Mouse (Mus musculus) myocyte (in vitro differentiated cells): ENCODE data around the gene Map3k7. TPM values are rescaled to one million over a fixed set of nuclear protein-coding genes. Genes with fewer than 3 reads are reported as not detected.
A peak's percentile ranks its signal among the peaks of the same experiment; 100 is the strongest.

ENCODE experiments used
- H3K27me3 ChIP-seq: one replicate; pipeline ENCODE4 v1.6.1; 2011; ENCODE audit not compliant: control insufficient read depth, insufficient read depth, insufficient read length
- H3K36me3 ChIP-seq: one replicate; pipeline ENCODE4 v1.6.1; 2011; ENCODE audit not compliant: control insufficient read depth, insufficient read depth
- H3K4me2 ChIP-seq: one replicate; pipeline ENCODE4 v1.6.1; 2011; ENCODE audit warnings: low read depth, control low read depth
- H3K4me3 ChIP-seq: one replicate; pipeline ENCODE4 v1.5.1; 2011; ENCODE audit warnings: mild to moderate bottlenecking, control low read depth, moderate library complexity
- H3K79me2 ChIP-seq: one replicate; pipeline ENCODE4 v1.6.1; 2011; ENCODE audit not compliant: control insufficient read depth, insufficient read depth
- H3ac ChIP-seq: one replicate; pipeline ENCODE4 v1.6.1; 2011; ENCODE audit not compliant: control insufficient read depth, insufficient read length
- CEBPB ChIP-seq: IDR thresholded peaks from 2 replicates; pipeline ENCODE4 v1.6.1; 2011; ENCODE audit warnings: mild to moderate bottlenecking, moderate library complexity; ENCODE audit not compliant: poor library complexity, insufficient read depth, severe bottlenecking
- E2F4 ChIP-seq: IDR thresholded peaks from one replicate; pipeline ENCODE4 v1.6.1; 2011; ENCODE audit warnings: mild to moderate bottlenecking, control low read depth, moderate library complexity; ENCODE audit not compliant: insufficient read depth
- MAX ChIP-seq: IDR thresholded peaks from one replicate; pipeline ENCODE4 v1.6.1; 2011; ENCODE audit warnings: low read depth, mild to moderate bottlenecking, control low read depth
- MYOD1 ChIP-seq, 3 experiments: IDR thresholded peaks; one replicate each; pipeline ENCODE4 v1.6.1; 2011; ENCODE audit warnings: control low read depth in 2 of 3, low read depth in 2 of 3, mild to moderate bottlenecking in 2 of 3, moderate library complexity in 1 of 3; ENCODE audit not compliant: insufficient read length in 2 of 3, control insufficient read depth in 1 of 3
- MYOG ChIP-seq, 3 experiments: IDR thresholded peaks; one replicate each; pipeline ENCODE4 v1.6.1; 2011; ENCODE audit warnings: control low read depth in 2 of 3, low read depth in 2 of 3, mild to moderate bottlenecking in 2 of 3; ENCODE audit not compliant: insufficient read length in 2 of 3, control insufficient read depth in 1 of 3, insufficient read depth in 1 of 3
- POLR2A ChIP-seq: IDR thresholded peaks from one replicate; pipeline ENCODE4 v1.6.1; 2011; ENCODE audit warnings: low read depth, mild to moderate bottlenecking, control low read depth, moderate library complexity; ENCODE audit not compliant: insufficient read length
- POLR2AphosphoS2 ChIP-seq: IDR thresholded peaks from one replicate; pipeline ENCODE4 v1.6.1; 2011; ENCODE audit warnings: low read depth, control low read depth; ENCODE audit not compliant: insufficient read length
- REST ChIP-seq: IDR thresholded peaks from one replicate; pipeline ENCODE4 v1.6.1; 2011; ENCODE audit warnings: mild to moderate bottlenecking, control low read depth, moderate library complexity; ENCODE audit not compliant: insufficient read depth, insufficient read length
- SRF ChIP-seq: IDR thresholded peaks from one replicate; pipeline ENCODE4 v1.6.1; 2011; ENCODE audit warnings: low read depth; ENCODE audit not compliant: control insufficient read depth, insufficient read length
- TCF12 ChIP-seq: IDR thresholded peaks from one replicate; pipeline ENCODE4 v1.6.1; 2011; ENCODE audit warnings: mild to moderate bottlenecking, control low read depth; ENCODE audit not compliant: poor library complexity, insufficient read depth, severe bottlenecking
- TCF3 ChIP-seq: IDR thresholded peaks from one replicate; pipeline ENCODE4 v1.6.1; 2011; ENCODE audit warnings: low read depth, control low read depth; ENCODE audit not compliant: insufficient read length
- USF1 ChIP-seq: IDR thresholded peaks from one replicate; pipeline ENCODE4 v1.6.1; 2011; ENCODE audit warnings: low read depth, mild to moderate bottlenecking, control low read depth, moderate library complexity
- polyA plus RNA-seq: library from polyadenylated mRNA; unstranded; fragments of >200 nt; fragmentation: generic; extraction: Trizol; gene quantifications from one replicate; pipeline ENCODE4 v1.2.1, GENCODE M21; 2012; ENCODE audit warnings: missing spikeins

Gene Map3k7
- polyA plus RNA-seq, 1 experiment = 16.3 TPM

- peaks cover 57% of the 10 kb centered on the region for H3K79me2 ChIP-seq
- peak overlapping the region; percentile 89 for H3K4me2 ChIP-seq
- no peaks in the 10 kb centered on the region for H3K36me3 ChIP-seq
- peak overlapping the region; percentile 77 for H3K4me3 ChIP-seq
- H3K27me3 ChIP-seq = no peaks in the 10 kb centered on the region
- peak overlapping the region; percentile 93 for H3ac ChIP-seq
- TF ChIP-seq POLR2AphosphoS2 (no peak), TCF3 (no peak), SRF (no peak), MYOG (IDR thresholded peaks at IDR 0.05; ENCODE audit: control insufficient read depth in 1 of 3, insufficient read depth in 1 of 3, insufficient read length in 2 of 3, low read depth in 2 of 3) (no peak), POLR2A (no peak), USF1 (no peak), REST (no peak), MYOD1 (IDR thresholded peaks at IDR 0.05; ENCODE audit: control insufficient read depth in 1 of 3, insufficient read length in 2 of 3, low read depth in 2 of 3) (no peak), TCF12 (no peak), MAX (no peak), E2F4 (no peak), CEBPB (no peak)
Measured at GRCm38 (mm10) chr4:31964194-31964875, 438 bp downstream of the Map3k7 start.

GRCm38 (mm10) chr4:31965208-31965607, 1.3 kb downstream of the Map3k7 start:
- Histone ChIP-seq H3K27me3 (no peaks in the 10 kb centered on the region), H3K4me2 (peak overlapping the region; percentile 89), H3ac (no peak overlapping the region), H3K4me3 (peak overlapping the region; percentile 77), H3K36me3 (no peaks in the 10 kb centered on the region), H3K79me2 (peaks cover 66% of the 10 kb centered on the region)
- TF ChIP-seq CEBPB (no peak), MYOD1 (IDR thresholded peaks at IDR 0.05; ENCODE audit: control insufficient read depth in 1 of 3, insufficient read length in 2 of 3, low read depth in 2 of 3) (no peak), REST (no peak), MAX (no peak), TCF3 (no peak), SRF (no peak), USF1 (no peak), POLR2A (no peak), MYOG (IDR thresholded peaks at IDR 0.05; ENCODE audit: control insufficient read depth in 1 of 3, insufficient read depth in 1 of 3, insufficient read length in 2 of 3, low read depth in 2 of 3) (no peak), TCF12 (no peak), E2F4 (no peak), POLR2AphosphoS2 (no peak)

- H3ac ChIP-seq = no peak overlapping the region
- H3K27me3 ChIP-seq = no peaks in the 10 kb centered on the region
- H3K4me2 ChIP-seq = no peak overlapping the region
- peaks cover 4% of the 10 kb centered on the region for H3K36me3 ChIP-seq
- H3K4me3 ChIP-seq = no peak overlapping the region
- TF ChIP-seq TCF12 = no peak
- no peak for TF ChIP-seq POLR2A
- TF ChIP-seq TCF3 = no peak
- no peak for TF ChIP-seq POLR2AphosphoS2
- no peak for TF ChIP-seq MYOD1 (IDR thresholded peaks at IDR 0.05; ENCODE audit: control insufficient read depth in 1 of 3, insufficient read length in 2 of 3, low read depth in 2 of 3)
- no peak for TF ChIP-seq E2F4
- no peak for TF ChIP-seq MYOG (IDR thresholded peaks at IDR 0.05; ENCODE audit: control insufficient read depth in 1 of 3, insufficient read depth in 1 of 3, insufficient read length in 2 of 3, low read depth in 2 of 3)
- TF ChIP-seq CEBPB = no peak
- no peak for TF ChIP-seq REST
- TF ChIP-seq SRF = no peak
- TF ChIP-seq MAX = no peak
- TF ChIP-seq USF1 = no peak
- H3K79me2 ChIP-seq = peaks cover 86% of the 10 kb centered on the region
Measured at GRCm38 (mm10) chr4:31971437-31971836, 7.5 kb downstream of the Map3k7 start.

- Histone ChIP-seq H3K79me2 (peaks cover 78% of the 10 kb centered on the region), H3ac (no peak overlapping the region), H3K4me3 (no peak overlapping the region), H3K4me2 (no peak overlapping the region), H3K36me3 (peaks cover 4% of the 10 kb centered on the region), H3K27me3 (no peaks in the 10 kb centered on the region)
- TF ChIP-seq TCF12 (no peak), USF1 (no peak)
Measured at GRCm38 (mm10) chr4:31972181-31972580, 8.3 kb downstream of the Map3k7 start.
